Mouse (Mus musculus): ENCODE measurements around the gene Ddx52.

- peak; percentile 43 for TF ChIP-seq CTCF (IDR thresholded peaks at IDR 0.05)
- TF ChIP-seq EP300 (IDR thresholded peaks at IDR 0.05): no peak
These were observed 25.8 kb downstream of the Ddx52 start for GRCm38 (mm10) chr11:83967436-83968204.
